Mouse (Mus musculus) embryo, embryonic 11.5 days (tissue): Measurements from ENCODE around the gene Bcl7c.
"Not testable (repeated sequence)": the region's sequence is repeated elsewhere in the genome, so short reads cannot be mapped to it uniquely, and the experiment has no call there.

Experiments
- DNase-seq: peaks from one replicate; pipeline ENCODE4 v3.0.0-alpha.2; 2012; ENCODE audit warnings: low read depth, low spot score

Gene Bcl7c

GRCm38 (mm10) chr7:127648516-127649201, 60.1 kb downstream of the Bcl7c start:
- no peak for DNase-seq

- DNase-seq: not testable (repeated sequence)
These were observed 61.2 kb downstream of the Bcl7c start for GRCm38 (mm10) chr7:127647576-127647975.

- DNase-seq: no peak
These were observed 62.4 kb downstream of the Bcl7c start for GRCm38 (mm10) chr7:127646363-127646762.

GRCm38 (mm10) chr7:127642254-127642653, 66.5 kb downstream of the Bcl7c start:
- DNase-seq: no peak

- no peak for DNase-seq
These were observed 67.5 kb downstream of the Bcl7c start for GRCm38 (mm10) chr7:127641260-127641659.

GRCm38 (mm10) chr7:127636963-127637362, 71.8 kb downstream of the Bcl7c start:
- DNase-seq: no peak

GRCm38 (mm10) chr7:127631416-127631815, 77.3 kb downstream of the Bcl7c start:
- DNase-seq: no peak

GRCm38 (mm10) chr7:127628646-127629045, 80.1 kb downstream of the Bcl7c start:
- DNase-seq: no peak

- no peak for DNase-seq
These were observed 82.3 kb downstream of the Bcl7c start for GRCm38 (mm10) chr7:127626471-127626870.

GRCm38 (mm10) chr7:127626039-127626438, 82.7 kb downstream of the Bcl7c start:
- DNase-seq: no peak

GRCm38 (mm10) chr7:127618402-127618801, 90.3 kb downstream of the Bcl7c start:
- not testable (repeated sequence) for DNase-seq

GRCm38 (mm10) chr7:127617962-127618361, 90.8 kb downstream of the Bcl7c start:
- DNase-seq: no peak

GRCm38 (mm10) chr7:127616881-127617280, 91.9 kb downstream of the Bcl7c start:
- DNase-seq: no peak

GRCm38 (mm10) chr7:127616336-127616735, 92.4 kb downstream of the Bcl7c start:
- no peak for DNase-seq

GRCm38 (mm10) chr7:127614891-127615843, 93.6 kb downstream of the Bcl7c start, which contains the start of gene Zfp629:
Zfp629 (minus strand) TSS chr7:127615797.
- DNase-seq: peak; percentile 85

GRCm38 (mm10) chr7:127614511-127614890, 94.2 kb downstream of the Bcl7c start:
- DNase-seq: peak; percentile 30

- no peak for DNase-seq
These were observed 94.6 kb downstream of the Bcl7c start for GRCm38 (mm10) chr7:127614091-127614490.

GRCm38 (mm10) chr7:127613501-127613900, 95.2 kb downstream of the Bcl7c start:
- DNase-seq: no peak

- no peak for DNase-seq
These were observed 97.2 kb downstream of the Bcl7c start for GRCm38 (mm10) chr7:127611561-127611960.
